Mouse (Mus musculus): Measurements from ENCODE around the gene Rabgef1. TPM values are rescaled to one million over a fixed set of nuclear protein-coding genes. Genes with fewer than 3 reads are reported as not detected.
A peak's percentile ranks its signal among the peaks of the same experiment; 100 is the strongest.

Gene Rabgef1
- total RNA-seq, 1 experiment from 2014 or later, result 34.3 TPM

GRCm38 (mm10) chr5:130256678-130257271, 85.2 kb downstream of the Rabgef1 start:
- peak; percentile 83 for ATAC-seq (replicated peaks; ENCODE audit: low read depth, poor library complexity, severe bottlenecking)

- no peak for ATAC-seq (replicated peaks; ENCODE audit: low read depth, poor library complexity, severe bottlenecking)
These were observed 85.7 kb downstream of the Rabgef1 start for GRCm38 (mm10) chr5:130257303-130257702.

GRCm38 (mm10) chr5:130263454-130263853, 91.9 kb downstream of the Rabgef1 start:
- ATAC-seq (replicated peaks; ENCODE audit: low read depth, poor library complexity, severe bottlenecking), result peak; percentile 47; the same call in 1 of the 2 replicates

Other genes starting within 250 kb of the Rabgef1 start
- gene Vkorc1l1, start 229.8 kb upstream of the Rabgef1 start, total RNA-seq (2017), result 39.8 and 42.5 TPM in 2 replicates
- gene Gusb, start 168.7 kb upstream of the Rabgef1 start, total RNA-seq (2017), result 50.5 and 61.8 TPM in 2 replicates
- gene Asl, start 142.6 kb upstream of the Rabgef1 start, total RNA-seq (2017), result 16.8 and 25.2 TPM in 2 replicates
- 40.0 and 42.2 TPM in 2 replicates for gene Crcp, start 142.5 kb upstream of the Rabgef1 start, total RNA-seq (2017)
- gene Tpst1, start 98.5 kb upstream of the Rabgef1 start, total RNA-seq (2017), result 2.7 and 7.8 TPM in 2 replicates
- gene Kctd7, start 26.9 kb upstream of the Rabgef1 start, total RNA-seq (2017), result 2.3 and 9.3 TPM in 2 replicates
- 42.8 and 55.1 TPM in 2 replicates for gene Tmem248, start 45.3 kb downstream of the Rabgef1 start, total RNA-seq (2017)
- 107 and 134 TPM in 2 replicates for gene Sbds, start 83.7 kb downstream of the Rabgef1 start, total RNA-seq (2017)
- 35.8 and 43.0 TPM in 2 replicates for gene Tyw1, start 83.8 kb downstream of the Rabgef1 start, total RNA-seq (2017)
- not detected in 2 replicates for gene Caln1, start 197.7 kb downstream of the Rabgef1 start, total RNA-seq (2017)
- not detected in 2 replicates for gene A330070K13Rik, start 212.8 kb downstream of the Rabgef1 start, total RNA-seq (2017)

All from common myeloid progenitor, adult 5-6 weeks (primary cell).